Mouse (Mus musculus): ENCODE measurements around the gene Foxc2.

The Foxc2 gene

DNA sequence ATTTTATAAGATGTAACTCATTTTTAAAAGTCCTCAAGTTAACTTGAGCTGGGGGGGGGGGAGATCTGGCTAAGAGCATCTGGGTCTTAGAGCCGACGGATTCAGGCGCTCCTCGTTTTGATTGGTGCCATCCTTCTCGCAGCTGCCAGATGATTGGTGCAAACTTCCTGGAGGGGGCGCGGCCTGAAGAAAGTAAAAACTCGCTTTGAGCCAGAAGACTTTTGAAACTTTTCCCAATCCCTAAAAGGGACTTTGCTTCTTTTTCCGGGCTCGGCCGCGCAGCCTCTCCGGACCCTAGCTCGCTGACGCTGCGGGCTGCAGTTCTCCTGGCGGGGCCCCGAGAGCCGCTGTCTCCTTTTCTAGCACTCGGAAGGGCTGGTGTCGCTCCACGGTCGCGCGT, at the start of gene Foxc2:
Gene Foxc2, plus strand, starts transcription at position 224 of the 400 bp plus-strand sequence.
- peak; percentile 81 for DNase-seq (ENCODE audit: low spot score)

DNA sequence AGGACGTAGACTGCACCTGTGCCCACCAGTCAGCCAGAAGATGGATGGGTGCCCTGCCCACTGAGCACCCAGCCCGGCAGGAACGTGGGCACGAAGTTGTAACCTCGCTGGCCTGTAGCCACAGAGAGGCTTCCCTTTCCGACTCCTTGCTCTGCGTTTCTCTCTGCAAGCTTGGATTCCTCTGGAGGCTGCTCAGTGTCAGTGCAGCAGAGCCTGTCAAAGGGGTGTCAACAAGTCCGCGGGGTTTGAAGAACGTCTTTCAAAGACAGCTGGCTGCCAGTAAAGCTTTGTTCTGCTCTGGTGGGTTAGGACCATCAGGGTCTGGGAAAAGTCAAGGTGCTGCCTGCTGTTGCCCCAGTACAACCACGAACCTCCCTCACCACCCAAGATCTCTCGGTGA, 44.5 kb upstream of the Foxc2 start:
- no peak for DNase-seq (ENCODE audit: low spot score)

DNA sequence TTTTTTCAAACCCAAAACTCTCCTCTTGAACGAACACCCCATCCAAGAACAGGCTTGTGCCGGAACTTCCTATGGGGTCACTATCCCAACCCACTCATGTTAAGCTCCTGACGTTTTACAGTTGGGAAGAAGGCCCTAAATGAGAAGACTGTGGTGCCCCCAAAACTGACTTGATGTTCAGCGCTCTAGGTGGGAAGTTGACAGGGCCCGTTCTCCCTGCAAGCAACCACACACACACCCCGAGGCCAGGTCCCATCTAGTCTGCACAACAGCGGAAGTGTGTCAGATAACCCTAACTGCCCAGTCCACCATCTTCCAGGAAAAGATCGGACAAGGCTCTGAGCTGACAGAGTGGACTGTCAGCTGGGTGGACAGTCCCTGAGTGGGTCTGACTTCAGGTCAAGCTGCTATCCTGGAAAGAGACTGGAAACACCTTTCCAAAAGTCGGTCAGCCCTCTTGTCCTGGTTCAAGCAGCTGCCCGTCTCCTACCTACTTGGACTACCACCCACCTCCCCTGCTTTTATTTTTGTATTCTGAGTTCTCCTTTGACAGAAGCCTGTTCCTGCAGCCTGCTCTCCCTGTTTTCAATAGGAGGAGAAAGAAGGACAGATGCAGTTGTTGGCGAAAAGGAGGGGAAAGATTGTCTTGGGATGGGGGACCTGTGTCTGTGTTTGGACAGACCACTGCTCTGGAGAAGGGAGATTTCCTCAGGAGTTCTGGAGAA, 43.4 kb upstream of the Foxc2 start:
- DNase-seq (ENCODE audit: low spot score): no peak

DNA sequence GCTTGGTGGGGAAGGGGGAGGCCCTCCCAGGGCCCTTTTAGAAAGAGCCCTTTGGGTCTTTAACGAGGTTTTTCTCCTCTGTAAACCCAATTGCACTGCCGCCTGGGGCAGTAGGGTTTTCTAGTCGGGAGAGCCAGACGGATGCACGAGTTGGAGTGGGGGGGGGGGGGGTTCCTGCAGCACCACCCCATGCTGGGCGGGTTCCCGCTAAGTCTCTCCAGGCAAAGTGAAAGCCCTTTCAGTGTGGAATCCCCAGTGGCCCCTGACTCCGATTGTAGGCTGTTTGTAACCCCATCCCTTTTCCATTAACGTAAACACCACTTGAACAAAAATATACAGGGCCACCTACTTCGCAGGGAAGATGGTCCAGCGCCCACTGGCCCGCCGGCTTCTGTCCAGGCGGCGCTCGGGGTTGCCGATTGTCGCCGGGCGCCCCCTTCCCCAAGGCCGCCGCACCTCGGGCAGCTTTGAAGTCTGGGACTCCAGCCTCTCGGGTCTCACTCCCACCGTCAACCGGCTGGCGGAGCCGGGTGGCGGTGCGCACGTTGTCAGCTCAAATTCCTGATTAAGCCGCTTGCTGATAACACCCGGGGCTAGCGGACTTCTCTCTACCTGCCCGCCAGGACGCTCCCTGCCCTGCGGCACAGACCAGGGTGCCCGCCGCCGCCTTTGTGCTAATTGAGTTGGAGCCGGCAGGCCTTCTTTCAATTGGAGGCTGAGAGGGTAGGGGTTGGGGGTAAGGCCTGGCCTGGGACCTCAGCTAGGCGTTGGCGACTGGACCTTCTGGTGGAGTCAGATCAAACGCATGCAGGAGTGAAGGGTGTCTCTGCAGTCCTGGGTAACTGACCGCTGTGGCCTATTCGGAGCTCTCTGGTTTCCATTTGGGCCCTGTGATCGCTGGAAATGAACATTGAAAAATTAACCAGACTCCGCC, 42.5 kb upstream of the Foxc2 start:
- no peak for DNase-seq (ENCODE audit: low spot score)

DNA sequence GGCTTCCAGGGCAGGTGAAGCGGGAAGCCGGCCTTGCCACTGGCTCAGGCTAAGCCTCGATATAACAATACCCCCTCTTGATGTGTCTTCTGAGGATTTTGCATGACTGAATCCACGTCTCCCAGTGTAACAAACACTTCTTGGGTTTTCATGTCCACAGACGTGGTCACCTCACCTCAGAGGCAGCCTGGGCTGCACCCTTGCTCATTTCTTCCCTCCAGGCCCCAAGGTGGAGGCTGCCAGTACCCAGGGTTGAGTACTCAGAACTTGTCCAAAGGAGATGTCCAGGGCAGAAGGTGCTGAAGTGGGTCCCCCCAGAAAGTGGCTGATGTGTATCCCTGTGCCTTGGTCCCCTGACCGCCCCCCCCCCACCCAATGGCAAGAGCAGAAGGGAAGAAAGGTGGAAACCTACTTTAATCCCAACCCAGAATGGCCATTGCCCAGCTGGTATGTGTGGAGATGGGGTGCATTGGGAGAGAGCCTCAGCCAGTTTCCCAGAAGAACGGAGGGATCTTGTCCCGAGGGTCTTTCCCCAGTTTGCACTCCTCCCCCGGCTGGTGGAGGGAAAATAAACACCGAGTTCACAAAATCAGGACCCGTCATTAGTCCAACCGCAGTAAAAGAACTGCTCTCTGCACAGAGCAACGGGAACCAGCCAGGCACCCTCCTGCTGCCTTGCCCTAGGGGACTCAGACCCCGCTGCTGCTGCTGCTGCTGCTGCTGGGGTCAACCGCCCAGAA, 41.7 kb upstream of the Foxc2 start:
- no peak for DNase-seq (ENCODE audit: low spot score)

DNA sequence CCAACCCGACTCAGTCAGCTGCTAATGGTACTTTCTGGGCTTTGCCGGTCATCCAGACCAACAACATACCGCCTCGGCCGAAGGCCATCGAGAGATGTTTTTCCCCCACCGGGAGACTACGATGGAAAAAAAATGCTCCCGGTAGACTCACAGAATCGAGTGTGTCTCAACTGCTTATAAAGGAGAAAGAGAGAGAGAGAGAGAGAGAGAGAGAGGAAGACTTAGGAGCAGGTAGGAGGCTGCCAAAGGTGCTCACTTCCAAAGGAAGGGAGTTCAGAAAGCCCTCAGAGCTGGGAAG, 41.2 kb upstream of the Foxc2 start:
- no peak for DNase-seq (ENCODE audit: low spot score)

DNA sequence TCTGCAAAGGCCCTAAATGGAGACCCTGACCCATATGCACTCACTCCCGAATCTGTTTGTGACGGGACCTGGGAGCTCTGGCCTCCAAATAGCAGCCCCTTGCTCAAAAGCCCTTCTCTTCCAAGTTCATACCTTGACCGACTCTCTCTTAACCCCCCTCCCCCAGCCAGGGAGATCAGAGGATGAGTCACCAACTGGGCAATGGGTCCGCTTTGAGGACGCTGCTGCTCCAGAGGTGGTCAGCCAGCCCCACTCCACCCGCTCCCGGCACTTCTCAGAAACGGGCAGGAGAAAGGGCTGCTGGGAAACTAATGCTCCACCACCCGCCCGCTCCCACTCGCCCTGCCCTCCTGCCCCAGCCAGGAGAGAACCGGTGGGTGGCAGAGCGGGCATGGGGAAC, 40.0 kb upstream of the Foxc2 start:
- no peak for DNase-seq (ENCODE audit: low spot score)

DNA sequence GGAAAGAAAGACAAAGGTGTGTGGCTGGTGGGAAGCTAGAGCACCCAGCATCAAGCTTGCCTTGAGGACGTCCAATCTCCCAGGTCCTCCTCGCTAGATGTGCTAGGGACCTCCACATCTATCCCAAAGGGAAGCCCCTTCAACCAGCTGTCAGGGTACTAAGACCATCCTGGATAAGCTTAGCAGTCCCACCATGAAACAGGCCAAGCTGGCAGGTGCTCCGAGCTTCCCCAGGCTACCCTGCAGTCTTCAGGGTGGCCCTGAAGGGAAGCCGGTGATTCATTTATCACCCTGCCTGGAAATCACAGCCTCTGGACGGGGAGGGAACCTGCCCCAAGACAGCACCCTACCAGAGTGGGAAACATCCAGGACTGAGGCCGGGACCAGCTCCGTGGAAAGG, 39.4 kb upstream of the Foxc2 start:
- no peak for DNase-seq (ENCODE audit: low spot score)

DNA sequence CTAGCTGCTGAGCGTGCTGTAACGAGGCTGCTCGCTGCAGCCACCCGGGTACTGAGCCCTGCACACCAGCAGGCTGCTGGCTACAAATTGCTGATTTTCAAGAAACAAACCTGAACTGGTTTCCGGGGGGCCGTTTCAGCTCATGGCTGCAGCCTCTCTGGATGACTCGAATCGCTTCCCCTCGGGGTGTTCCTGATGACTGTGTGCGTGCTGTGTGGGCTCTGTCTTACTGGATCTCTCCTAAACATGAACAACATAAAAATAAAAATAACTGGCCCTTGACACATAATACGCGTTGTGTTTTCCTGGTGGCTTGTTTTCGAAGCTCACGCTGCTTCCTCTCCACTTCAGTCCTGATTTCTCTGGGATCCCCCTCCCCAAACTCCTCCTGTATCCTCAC, 37.2 kb upstream of the Foxc2 start:
- DNase-seq (ENCODE audit: low spot score): no peak

DNA sequence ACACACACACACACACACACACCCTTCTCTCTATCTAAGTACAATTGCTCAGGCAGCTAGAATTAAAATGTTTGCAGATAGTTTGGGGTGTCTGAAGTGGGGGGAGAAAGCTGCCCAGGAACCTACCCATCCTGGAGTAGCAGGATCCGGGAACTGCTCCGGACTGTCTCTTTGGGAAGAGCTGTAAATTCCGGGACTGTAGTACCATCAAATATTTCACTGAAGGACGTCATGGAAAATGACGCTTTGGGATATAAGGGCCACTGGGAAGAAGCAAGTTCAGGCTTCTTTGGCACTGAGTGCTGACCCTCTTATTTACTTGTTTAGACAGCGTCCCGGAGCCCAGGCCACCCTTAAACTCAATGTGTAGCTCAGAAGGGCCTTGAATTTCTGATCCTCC, 36.8 kb upstream of the Foxc2 start:
- DNase-seq (ENCODE audit: low spot score): no peak

DNA sequence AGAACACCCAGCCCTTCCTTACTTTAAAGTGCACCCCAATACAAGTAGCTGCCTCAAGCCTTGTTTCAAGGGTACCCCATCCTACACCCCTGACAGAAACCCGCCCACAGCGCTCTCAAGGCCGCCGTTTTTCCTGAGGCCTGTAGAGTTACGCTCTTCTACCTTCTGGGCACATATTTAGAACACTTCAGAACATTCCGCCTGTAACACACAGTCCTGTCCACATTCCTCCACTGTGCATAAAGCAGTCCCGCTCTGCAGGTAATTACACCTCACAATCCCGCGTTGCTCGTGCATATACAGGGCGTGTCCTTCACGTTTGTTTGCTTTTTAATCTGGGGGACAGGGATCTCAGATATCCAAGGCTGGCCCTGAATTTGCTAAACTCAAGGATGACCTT, 36.0 kb upstream of the Foxc2 start:
- no peak for DNase-seq (ENCODE audit: low spot score)

DNA sequence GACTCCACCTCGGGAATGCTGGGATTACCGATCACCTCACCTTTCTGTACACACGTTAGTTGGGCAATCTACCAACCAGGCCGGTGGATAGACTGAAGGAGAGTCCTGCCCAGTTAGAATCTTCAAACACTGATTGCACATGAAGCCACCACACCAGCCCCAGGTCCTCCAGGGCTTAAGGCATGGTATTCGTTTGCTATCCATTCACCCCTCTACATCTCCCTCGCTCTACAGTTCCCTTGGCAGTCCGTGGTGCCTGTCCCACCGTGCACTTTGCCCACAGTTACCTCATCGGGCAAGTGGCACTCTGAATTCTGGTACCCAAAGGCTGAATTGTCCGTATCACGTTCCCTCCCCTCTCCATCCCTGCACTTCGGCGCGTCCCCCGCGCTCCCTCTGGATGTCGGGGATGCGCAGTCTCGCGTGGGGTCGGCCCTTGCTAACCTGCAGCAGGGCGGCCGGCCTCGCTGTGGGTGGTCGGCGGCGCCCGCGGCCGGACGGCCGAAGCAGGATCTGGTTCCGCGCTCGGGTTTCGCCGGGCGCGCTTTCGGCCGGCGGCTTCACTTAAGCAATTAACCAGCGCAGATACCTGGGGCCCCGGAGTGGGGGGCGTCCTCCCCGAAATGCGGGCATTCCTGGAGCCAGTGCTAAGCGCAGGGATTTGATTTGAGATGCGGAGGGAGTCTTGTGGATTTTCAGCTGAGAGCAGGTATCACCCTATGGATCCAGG, 35.4 kb upstream of the Foxc2 start:
- DNase-seq (ENCODE audit: low spot score): no peak

DNA sequence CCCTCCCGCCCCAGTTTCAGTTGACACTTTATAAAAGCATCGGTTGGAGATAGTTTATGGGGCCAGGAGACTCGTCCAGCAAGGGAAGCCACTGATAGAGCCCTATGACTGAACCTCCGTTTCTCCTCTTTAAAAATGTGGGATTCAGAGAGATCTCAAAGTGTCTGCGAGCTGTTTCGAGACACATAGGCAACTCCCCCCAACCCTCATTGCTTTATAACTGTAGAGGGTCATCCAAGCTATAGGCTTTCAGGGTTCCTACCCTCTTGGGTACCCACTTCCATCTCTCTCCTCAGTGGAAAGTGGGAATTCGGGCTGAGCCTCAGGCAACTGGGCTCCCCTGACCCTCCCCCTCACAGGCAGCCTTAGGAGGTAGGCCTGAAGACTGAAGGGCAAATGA, 34.6 kb upstream of the Foxc2 start:
- no peak for DNase-seq (ENCODE audit: low spot score)

DNA sequence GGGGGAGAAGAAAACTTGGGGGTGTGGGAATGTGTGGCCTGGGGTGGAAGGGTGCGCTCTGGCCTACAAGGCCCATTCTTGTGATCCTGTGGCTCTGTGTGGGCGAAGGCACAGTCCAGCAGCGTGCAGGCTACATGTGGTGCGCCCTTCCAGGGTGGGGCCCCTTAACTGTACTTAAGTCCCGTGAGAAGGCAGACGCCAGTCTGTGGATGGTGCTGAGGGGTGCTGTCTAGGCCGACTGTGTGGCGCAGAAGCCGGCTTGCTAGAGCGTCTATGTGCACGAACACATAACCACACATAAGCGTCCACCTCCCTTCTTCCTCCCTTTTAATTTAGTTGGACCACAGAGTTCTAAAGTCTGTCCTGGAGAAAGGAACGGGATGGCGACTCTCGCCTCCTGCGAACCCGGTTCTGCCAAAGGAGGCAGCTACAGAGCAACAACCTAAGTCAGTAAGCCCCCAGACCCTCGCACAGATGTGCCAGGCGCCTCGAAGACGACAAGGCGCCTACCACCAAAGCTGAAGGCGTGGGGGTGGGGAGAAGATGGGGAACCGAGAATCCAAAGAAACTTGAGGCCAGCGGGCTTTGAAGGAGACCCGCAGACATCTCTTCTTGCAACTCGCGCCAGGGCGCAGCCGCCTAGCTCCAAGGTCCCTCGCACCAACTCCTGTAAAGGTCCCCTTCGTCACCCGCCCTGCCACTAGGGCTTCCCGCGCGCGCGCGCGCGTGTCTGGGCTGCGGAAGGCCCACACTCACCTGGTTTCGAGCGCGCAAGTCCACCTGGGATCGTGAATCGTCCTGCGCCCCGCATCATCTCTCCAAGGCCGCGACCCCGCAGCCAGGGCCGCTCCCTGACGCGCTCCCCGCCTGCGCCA, 33.5 kb upstream of the Foxc2 start:
- no peak for DNase-seq (ENCODE audit: low spot score)

DNA sequence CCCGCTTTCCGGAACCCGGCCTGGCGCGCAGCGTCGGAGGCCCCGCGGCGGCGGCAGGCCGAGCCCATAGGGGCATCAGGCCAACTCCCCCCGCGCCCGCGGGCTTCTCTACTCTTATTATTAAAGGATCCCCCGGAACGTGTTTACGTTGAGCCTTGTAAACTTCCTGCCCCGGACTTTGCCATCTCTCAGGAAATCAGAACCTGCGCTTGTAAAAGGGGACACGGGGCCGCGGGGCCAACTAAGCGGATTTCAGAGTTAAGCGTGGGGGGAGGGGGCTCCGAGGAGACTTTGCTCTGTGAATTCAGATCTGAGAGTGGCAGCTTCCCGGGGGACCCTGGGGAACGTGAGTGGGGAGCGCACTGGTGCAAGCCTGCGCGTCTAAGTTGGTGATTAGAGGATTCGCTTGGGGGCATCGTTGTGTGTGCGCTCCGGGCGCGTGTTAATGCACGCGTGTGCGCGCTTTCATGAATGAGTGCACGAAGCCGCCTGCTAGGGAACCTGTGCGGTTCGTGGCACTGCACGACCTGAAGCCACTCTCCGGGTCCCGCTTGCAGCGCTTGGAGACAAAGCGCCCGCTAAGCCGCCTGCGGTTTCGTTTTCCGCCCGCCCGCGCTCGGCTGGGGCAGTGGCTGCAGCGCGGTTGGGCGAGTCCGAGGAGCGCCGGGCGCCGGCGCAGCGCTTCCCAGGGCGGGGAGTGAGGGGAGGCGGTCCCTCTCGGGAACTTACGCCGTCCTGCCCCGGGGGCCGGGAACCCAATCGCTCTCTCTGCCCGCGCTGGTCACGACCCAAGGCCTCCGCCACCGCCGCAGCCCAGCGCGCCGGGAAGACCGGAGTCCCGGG, 32.7 kb upstream of the Foxc2 start:
- peak; percentile 64 for DNase-seq (ENCODE audit: low spot score)

DNA sequence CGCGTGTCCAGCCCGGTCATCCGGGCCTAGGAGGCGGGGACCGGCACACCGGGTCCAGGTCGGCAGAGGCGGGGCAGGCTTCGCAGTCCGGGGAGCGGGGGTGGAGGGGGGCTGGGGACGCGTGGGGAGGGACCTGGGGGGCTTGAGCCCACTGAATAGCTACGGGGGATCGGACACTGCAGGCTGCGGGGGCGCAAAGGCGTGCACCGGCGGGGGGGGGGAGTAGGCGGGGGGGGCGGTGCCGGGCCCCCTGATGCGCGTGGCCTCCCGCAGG, 32.1 kb upstream of the Foxc2 start:
- DNase-seq (ENCODE audit: low spot score): no peak

DNA sequence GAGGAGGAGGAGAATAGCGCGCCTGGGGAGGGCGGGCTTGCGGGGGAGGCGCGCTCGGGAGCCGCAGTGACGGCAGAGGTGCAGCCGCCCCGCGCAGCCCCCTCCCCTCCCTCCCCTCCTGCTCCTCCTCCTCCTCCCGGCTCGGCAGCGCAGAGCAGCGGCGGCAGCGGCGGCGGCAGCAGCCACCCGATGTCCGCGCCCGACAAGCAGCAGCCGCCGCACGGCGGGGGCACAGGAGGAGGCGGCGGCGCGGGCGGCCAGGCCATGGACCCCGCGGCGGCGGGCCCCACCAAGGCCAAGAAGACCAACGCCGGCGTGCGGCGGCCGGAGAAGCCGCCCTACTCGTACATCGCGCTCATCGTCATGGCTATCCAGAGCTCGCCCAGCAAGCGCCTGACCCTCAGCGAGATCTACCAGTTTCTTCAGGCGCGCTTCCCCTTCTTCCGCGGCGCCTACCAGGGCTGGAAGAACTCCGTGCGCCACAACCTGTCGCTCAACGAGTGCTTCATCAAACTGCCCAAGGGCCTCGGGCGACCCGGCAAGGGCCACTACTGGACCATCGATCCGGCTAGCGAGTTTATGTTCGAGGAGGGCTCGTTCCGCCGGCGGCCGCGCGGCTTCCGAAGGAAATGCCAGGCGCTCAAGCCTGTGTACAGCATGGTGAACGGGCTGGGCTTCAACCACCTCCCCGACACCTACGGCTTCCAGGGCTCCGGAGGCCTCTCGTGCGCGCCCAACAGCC, 31.6 kb upstream of the Foxc2 start, which contains the start of gene Foxf1:
Gene Foxf1, plus strand, starts transcription at position 177 of the 742 bp plus-strand sequence.
- DNase-seq (ENCODE audit: low spot score): no peak

DNA sequence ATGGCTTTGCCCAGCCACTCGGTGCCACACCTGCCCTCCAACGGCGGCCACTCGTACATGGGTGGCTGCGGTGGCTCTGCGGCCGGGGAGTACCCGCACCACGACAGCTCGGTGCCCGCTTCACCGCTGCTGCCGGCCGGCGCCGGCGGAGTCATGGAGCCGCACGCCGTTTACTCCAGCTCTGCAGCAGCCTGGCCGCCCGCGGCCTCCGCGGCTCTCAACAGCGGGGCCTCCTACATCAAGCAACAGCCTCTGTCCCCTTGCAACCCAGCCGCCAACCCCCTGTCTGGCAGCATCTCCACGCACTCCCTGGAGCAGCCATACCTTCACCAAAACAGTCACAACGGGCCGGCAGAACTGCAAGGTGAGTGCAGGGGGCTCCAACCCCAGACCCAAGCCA, 31.0 kb upstream of the Foxc2 start:
- DNase-seq (ENCODE audit: low spot score): no peak

DNA sequence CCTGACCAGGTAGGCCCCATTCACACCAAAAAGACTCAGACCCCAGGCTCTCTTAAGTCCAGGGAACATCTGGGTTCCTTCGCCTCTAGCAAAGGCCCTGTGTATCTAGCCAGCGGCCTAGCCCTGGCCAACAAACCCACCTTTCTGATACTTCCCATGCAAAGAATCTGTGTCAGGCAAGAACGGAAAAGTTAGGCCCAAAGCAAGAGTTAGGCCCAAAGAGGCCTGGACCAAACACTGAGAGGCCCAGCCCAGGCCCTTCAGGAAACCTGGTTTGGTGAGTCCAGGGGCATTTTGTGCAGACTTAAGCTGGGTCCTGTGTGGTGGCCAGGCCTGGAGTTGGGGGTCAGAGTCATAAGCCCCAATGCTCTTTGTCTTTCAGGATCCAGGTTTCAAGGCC, 30.4 kb upstream of the Foxc2 start:
- no peak for DNase-seq (ENCODE audit: low spot score)
